Mouse (Mus musculus) myocyte (in vitro differentiated cells): ENCODE measurements around the gene Fam204a. TPM values are rescaled to one million over a fixed set of nuclear protein-coding genes. Genes with fewer than 3 reads are reported as not detected.

Experiments
- H3K27me3 ChIP-seq: one replicate; pipeline ENCODE4 v1.6.1; 2011; ENCODE audit not compliant: control insufficient read depth, insufficient read depth, insufficient read length
- H3K36me3 ChIP-seq: one replicate; pipeline ENCODE4 v1.6.1; 2011; ENCODE audit not compliant: control insufficient read depth, insufficient read depth
- H3K4me2 ChIP-seq: one replicate; pipeline ENCODE4 v1.6.1; 2011; ENCODE audit warnings: low read depth, control low read depth
- H3K4me3 ChIP-seq: one replicate; pipeline ENCODE4 v1.5.1; 2011; ENCODE audit warnings: mild to moderate bottlenecking, control low read depth, moderate library complexity
- H3K79me2 ChIP-seq: one replicate; pipeline ENCODE4 v1.6.1; 2011; ENCODE audit not compliant: control insufficient read depth, insufficient read depth
- H3ac ChIP-seq: one replicate; pipeline ENCODE4 v1.6.1; 2011; ENCODE audit not compliant: control insufficient read depth, insufficient read length
- CEBPB ChIP-seq: IDR thresholded peaks from 2 replicates; pipeline ENCODE4 v1.6.1; 2011; ENCODE audit warnings: mild to moderate bottlenecking, moderate library complexity; ENCODE audit not compliant: poor library complexity, insufficient read depth, severe bottlenecking
- E2F4 ChIP-seq: IDR thresholded peaks from one replicate; pipeline ENCODE4 v1.6.1; 2011; ENCODE audit warnings: mild to moderate bottlenecking, control low read depth, moderate library complexity; ENCODE audit not compliant: insufficient read depth
- MAX ChIP-seq: IDR thresholded peaks from one replicate; pipeline ENCODE4 v1.6.1; 2011; ENCODE audit warnings: low read depth, mild to moderate bottlenecking, control low read depth
- MYOD1 ChIP-seq, 3 experiments: IDR thresholded peaks; one replicate each; pipeline ENCODE4 v1.6.1; 2011; ENCODE audit warnings: control low read depth in 2 of 3, low read depth in 2 of 3, mild to moderate bottlenecking in 2 of 3, moderate library complexity in 1 of 3; ENCODE audit not compliant: insufficient read length in 2 of 3, control insufficient read depth in 1 of 3
- MYOG ChIP-seq, 3 experiments: IDR thresholded peaks; one replicate each; pipeline ENCODE4 v1.6.1; 2011; ENCODE audit warnings: control low read depth in 2 of 3, low read depth in 2 of 3, mild to moderate bottlenecking in 2 of 3; ENCODE audit not compliant: insufficient read length in 2 of 3, control insufficient read depth in 1 of 3, insufficient read depth in 1 of 3
- POLR2A ChIP-seq: IDR thresholded peaks from one replicate; pipeline ENCODE4 v1.6.1; 2011; ENCODE audit warnings: low read depth, mild to moderate bottlenecking, control low read depth, moderate library complexity; ENCODE audit not compliant: insufficient read length
- POLR2AphosphoS2 ChIP-seq: IDR thresholded peaks from one replicate; pipeline ENCODE4 v1.6.1; 2011; ENCODE audit warnings: low read depth, control low read depth; ENCODE audit not compliant: insufficient read length
- REST ChIP-seq: IDR thresholded peaks from one replicate; pipeline ENCODE4 v1.6.1; 2011; ENCODE audit warnings: mild to moderate bottlenecking, control low read depth, moderate library complexity; ENCODE audit not compliant: insufficient read depth, insufficient read length
- SRF ChIP-seq: IDR thresholded peaks from one replicate; pipeline ENCODE4 v1.6.1; 2011; ENCODE audit warnings: low read depth; ENCODE audit not compliant: control insufficient read depth, insufficient read length
- TCF12 ChIP-seq: IDR thresholded peaks from one replicate; pipeline ENCODE4 v1.6.1; 2011; ENCODE audit warnings: mild to moderate bottlenecking, control low read depth; ENCODE audit not compliant: poor library complexity, insufficient read depth, severe bottlenecking
- TCF3 ChIP-seq: IDR thresholded peaks from one replicate; pipeline ENCODE4 v1.6.1; 2011; ENCODE audit warnings: low read depth, control low read depth; ENCODE audit not compliant: insufficient read length
- USF1 ChIP-seq: IDR thresholded peaks from one replicate; pipeline ENCODE4 v1.6.1; 2011; ENCODE audit warnings: low read depth, mild to moderate bottlenecking, control low read depth, moderate library complexity
- polyA plus RNA-seq: library from polyadenylated mRNA; unstranded; fragments of >200 nt; fragmentation: generic; extraction: Trizol; gene quantifications from one replicate; pipeline ENCODE4 v1.2.1, GENCODE M21; 2012; ENCODE audit warnings: missing spikeins

Fam204a gene
- 13.1 TPM for polyA plus RNA-seq

DNA sequence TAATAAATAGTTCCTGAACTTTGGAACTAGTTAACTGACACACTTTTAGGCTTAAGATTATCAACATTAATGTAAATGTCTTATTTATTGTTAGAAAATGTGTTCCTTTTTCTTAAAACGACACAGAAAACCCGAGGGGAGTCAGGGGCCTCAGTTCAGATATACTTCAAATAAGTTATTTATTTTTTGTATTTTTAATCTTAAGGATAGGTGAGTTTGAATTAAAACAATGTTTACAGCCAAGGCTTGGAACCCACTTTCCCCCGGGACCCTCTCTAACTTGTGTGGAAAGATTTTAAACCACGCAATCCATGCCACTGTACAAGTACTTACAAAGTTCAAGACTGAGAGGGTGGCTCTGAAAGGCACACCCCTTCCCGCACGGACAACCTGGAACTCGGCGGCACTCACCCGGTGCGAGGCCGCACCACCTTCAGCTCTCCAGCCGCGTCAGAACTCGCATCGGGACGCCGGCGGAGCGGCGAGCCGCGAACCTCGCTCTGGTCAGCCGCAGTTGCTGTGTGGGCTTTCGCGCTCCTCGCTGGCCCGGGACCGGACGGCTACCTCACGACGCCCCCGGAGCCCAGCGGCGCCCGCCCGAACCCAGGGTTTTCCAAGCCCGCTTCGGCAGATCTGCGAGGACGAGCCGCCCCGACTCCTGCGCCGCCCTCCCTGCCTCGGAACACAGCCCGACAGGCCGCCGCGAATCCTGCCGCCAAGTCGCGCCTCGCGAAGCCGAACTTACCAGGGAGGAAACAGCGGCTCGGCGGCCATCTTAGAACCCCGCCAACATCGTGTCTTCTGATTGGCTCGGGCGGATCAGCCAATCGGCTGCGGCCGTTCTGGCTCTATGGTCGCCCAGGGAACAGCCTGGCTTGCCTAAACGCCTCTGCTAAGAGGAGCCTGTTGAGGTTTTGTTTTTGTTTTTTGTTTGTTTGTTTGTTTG, at the start of gene Fam204a:
Gene Fam204a, minus strand, starts transcription at position 803 of the 946 bp plus-strand sequence.
- H3K36me3 ChIP-seq = no peaks in the 10 kb centered on the region
- peak; percentile 83 for TF ChIP-seq POLR2AphosphoS2
- TF ChIP-seq USF1 = no peak
- no peak for TF ChIP-seq TCF3
- TF ChIP-seq MAX = no peak
- peak; percentile 89 for TF ChIP-seq POLR2A
- peak in 1 of 3 experiments; percentile 3 for TF ChIP-seq MYOG (IDR thresholded peaks at IDR 0.05; ENCODE audit: control insufficient read depth in 1 of 3, insufficient read depth in 1 of 3, insufficient read length in 2 of 3, low read depth in 2 of 3)
- TF ChIP-seq MYOD1 (IDR thresholded peaks at IDR 0.05; ENCODE audit: control insufficient read depth in 1 of 3, insufficient read length in 2 of 3, low read depth in 2 of 3) = no peak
- no peak for TF ChIP-seq SRF
- TF ChIP-seq REST = no peak
- no peak for TF ChIP-seq CEBPB
- no peak for TF ChIP-seq TCF12
- no peak for TF ChIP-seq E2F4
- peak within 1 kb of the TSS; percentile 63 for H3ac ChIP-seq
- no peaks in the 10 kb centered on the region for H3K27me3 ChIP-seq
- peaks cover 45% of the 10 kb centered on the region for H3K79me2 ChIP-seq
- H3K4me3 ChIP-seq = peak within 1 kb of the TSS; percentile 45
- peak within 1 kb of the TSS; percentile 91 for H3K4me2 ChIP-seq

DNA sequence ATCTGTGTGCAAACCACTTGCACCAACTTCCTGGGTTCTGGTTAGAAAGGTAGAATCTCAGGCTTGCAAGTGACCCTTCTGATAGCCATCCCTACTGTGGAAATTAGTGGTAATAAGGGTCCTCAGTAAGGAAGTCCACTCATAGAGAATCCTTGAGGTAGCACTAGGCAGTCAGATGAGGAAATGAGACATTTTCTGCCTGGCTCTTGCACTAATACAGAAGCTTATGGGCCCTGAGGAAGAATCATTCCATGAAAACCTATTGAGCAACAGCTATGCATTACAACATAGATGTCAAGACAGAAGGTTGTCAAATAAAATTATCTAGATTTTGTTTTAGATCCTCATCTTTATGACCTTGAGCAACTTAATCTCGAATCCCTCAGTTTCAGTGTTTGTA, 39.3 kb upstream of the Fam204a start:
- Histone ChIP-seq H3K4me3 (no peak overlapping the region), H3K4me2 (no peak overlapping the region), H3K79me2 (no peaks in the 10 kb centered on the region), H3K27me3 (no peaks in the 10 kb centered on the region), H3K36me3 (no peaks in the 10 kb centered on the region), H3ac (no peak overlapping the region)
- TF ChIP-seq MYOD1 (IDR thresholded peaks at IDR 0.05; ENCODE audit: control insufficient read depth in 1 of 3, insufficient read length in 2 of 3, low read depth in 2 of 3) = no peak
- no peak for TF ChIP-seq POLR2AphosphoS2
- no peak for TF ChIP-seq CEBPB
- TF ChIP-seq USF1 = no peak
- TF ChIP-seq E2F4 = no peak
- no peak for TF ChIP-seq REST
- no peak for TF ChIP-seq TCF3
- no peak for TF ChIP-seq MAX
- TF ChIP-seq MYOG (IDR thresholded peaks at IDR 0.05; ENCODE audit: control insufficient read depth in 1 of 3, insufficient read depth in 1 of 3, insufficient read length in 2 of 3, low read depth in 2 of 3) = no peak
- no peak for TF ChIP-seq SRF
- TF ChIP-seq POLR2A = no peak
- no peak for TF ChIP-seq TCF12

DNA sequence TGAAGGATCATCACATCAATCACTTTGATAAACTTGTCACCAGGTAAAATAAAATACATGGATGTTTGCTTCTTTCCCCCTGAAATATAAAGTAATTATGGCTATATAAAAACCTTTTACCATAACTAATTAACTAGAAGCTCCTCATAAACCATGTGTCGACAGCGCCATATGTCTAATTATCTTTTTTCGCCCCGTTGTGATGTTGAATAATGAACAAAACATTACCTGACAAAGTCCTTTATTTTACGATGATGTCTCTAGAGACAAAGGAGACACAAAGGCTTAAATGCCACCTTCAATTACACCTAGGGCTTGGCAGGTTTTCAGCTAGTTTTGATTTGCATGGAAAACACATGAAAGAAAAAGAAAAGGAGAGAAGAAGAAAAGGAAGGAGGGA, 34.2 kb upstream of the Fam204a start:
- no peak overlapping the region for H3K4me2 ChIP-seq
- TF ChIP-seq MYOD1 (IDR thresholded peaks at IDR 0.05; ENCODE audit: control insufficient read depth in 1 of 3, insufficient read length in 2 of 3, low read depth in 2 of 3) (no peak), POLR2AphosphoS2 (no peak), POLR2A (no peak), E2F4 (no peak), TCF3 (no peak), REST (no peak), MYOG (IDR thresholded peaks at IDR 0.05; ENCODE audit: control insufficient read depth in 1 of 3, insufficient read depth in 1 of 3, insufficient read length in 2 of 3, low read depth in 2 of 3) (no peak), CEBPB (no peak), MAX (no peak), TCF12 (no peak), USF1 (no peak), SRF (no peak)
- H3K27me3 ChIP-seq = no peaks in the 10 kb centered on the region
- H3K4me3 ChIP-seq = no peak overlapping the region
- H3K36me3 ChIP-seq = no peaks in the 10 kb centered on the region
- H3ac ChIP-seq = no peak overlapping the region
- no peaks in the 10 kb centered on the region for H3K79me2 ChIP-seq

DNA sequence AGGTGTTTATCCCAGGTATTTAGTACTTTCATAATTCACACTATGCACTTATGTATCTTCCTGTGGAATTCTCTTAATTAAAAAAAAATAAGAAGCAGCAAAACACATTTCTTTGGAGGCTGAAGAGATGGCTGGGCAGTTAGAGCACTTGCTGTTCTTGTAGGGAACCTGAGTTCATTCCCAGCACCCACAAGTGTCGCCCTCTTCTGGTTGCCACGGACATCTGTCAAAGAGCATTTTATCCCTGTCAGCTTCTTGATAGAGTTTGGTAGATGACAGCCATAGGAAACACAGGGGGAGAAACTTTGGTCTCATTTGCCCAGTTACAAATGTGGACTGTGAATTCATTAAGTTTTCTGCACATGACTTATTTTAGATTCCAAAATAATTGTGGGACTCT, 25.5 kb upstream of the Fam204a start:
- TF ChIP-seq MYOG (IDR thresholded peaks at IDR 0.05; ENCODE audit: control insufficient read depth in 1 of 3, insufficient read depth in 1 of 3, insufficient read length in 2 of 3, low read depth in 2 of 3) (no peak), TCF12 (no peak), SRF (no peak), USF1 (no peak), POLR2A (no peak), REST (no peak), CEBPB (no peak), TCF3 (no peak), E2F4 (no peak), MAX (no peak), MYOD1 (IDR thresholded peaks at IDR 0.05; ENCODE audit: control insufficient read depth in 1 of 3, insufficient read length in 2 of 3, low read depth in 2 of 3) (no peak)
- H3K4me3 ChIP-seq = no peak overlapping the region
- no peak overlapping the region for H3ac ChIP-seq
- H3K79me2 ChIP-seq = no peaks in the 10 kb centered on the region
- H3K27me3 ChIP-seq = no peaks in the 10 kb centered on the region
- H3K4me2 ChIP-seq = no peak overlapping the region
- no peaks in the 10 kb centered on the region for H3K36me3 ChIP-seq
